Mouse (Mus musculus): ENCODE measurements at regions not wholly inside any gene's neighbourhood (a gene's known extent, or its start where the extent isn't known, plus 50 kb on each side); places are given as distances from the start of the nearest gene placed in this dataset.
"Not testable (repeated sequence)": the region's sequence is repeated elsewhere in the genome, so short reads cannot be mapped to it uniquely, and the experiment has no call there.

DNA sequence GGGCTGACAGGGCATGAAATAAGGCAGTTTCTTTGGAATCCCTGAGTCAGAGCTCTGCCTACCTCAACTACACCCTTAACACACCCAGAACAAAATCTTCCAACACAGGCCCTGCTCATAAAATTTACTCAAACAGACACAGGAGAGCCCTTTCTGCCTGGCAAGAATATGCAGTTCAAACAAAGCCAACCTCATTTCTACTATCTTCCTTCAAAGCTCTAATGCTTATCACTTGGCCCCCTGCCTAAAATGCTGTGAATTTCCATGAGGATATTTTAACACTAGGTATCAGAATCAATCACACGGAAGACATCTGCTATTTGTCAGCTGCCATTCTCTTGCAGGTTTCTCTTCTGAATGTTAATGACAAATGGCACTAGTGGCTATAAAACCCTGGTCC lies 314.3 kb upstream of the Klf6 start:
- no peak for DNase-seq

- DNase-seq, result no peak
Observed at GRCm38 (mm10) chr13:5548768-5549167, 312.5 kb upstream of the Klf6 start.

- DNase-seq, result no peak
Observed at GRCm38 (mm10) chr13:5549175-5549574, 312.1 kb upstream of the Klf6 start.

DNA sequence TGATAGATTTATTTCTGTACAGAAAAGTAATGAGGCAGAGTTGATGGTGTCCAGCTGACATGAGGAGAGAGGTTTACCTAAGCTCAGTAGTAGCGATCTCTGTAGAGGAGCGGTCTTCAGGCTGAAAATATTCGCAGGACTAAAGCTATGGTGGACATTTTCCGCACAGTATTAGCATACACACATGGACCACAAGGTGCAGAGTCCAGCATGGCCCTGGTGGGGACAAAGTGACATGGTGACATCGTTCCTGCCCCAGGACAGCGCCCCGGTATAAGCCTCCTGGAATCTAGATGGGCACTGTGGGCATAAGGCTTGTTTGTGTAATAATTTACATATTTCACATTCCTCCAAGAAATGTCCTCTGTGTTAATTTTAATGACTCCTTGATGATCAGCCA lies 311.5 kb upstream of the Klf6 start:
- DNase-seq, result no peak

- DNase-seq, result no peak
Observed at GRCm38 (mm10) chr13:5550354-5550753, 310.9 kb upstream of the Klf6 start.

GRCm38 (mm10) chr13:5551131-5551530 lies 310.2 kb upstream of the Klf6 start:
- no peak for DNase-seq

GRCm38 (mm10) chr13:5553461-5553860 lies 307.8 kb upstream of the Klf6 start:
- no peak for DNase-seq

DNA sequence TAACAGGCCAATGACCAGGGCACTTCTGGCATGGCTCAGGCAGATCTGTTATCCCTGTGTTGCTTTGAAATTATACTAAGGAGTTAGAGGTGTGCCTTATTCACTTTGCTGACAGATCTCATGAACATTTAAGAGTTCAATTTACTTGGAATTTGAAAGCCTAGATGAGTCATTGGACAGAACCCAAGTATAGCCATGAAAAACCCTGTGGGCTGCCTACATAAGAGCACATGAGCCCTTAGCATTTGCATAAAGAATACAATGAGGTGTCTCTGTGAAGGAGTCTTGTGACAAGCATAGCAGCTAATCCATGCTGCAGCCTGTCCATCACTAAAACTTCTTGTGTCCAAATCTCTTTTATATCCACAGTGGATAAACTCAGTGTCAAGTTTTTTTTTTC lies 303.2 kb upstream of the Klf6 start:
- DNase-seq, result no peak

- no peak for DNase-seq
Observed at GRCm38 (mm10) chr13:5566479-5566878, 294.8 kb upstream of the Klf6 start.

DNA sequence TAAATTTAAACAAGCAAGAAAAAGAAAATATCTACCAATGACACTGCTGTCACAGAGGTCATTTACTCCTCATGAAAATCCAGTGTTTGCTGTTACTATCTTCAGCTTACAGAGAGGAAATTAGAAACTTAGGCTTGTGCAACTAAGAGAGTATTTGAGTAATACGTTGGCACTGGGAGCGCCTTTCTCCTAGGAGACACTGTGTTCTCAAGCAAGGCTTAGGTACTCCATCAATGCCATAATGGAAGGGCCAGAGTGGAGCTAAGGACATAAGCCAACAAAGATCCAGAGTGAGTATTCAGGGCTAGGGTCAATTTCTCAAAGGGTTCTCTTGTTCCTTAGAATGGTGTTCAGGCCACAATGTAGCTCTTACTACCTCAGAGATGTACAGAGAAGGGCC lies 294.4 kb upstream of the Klf6 start:
- DNase-seq, result no peak

DNA sequence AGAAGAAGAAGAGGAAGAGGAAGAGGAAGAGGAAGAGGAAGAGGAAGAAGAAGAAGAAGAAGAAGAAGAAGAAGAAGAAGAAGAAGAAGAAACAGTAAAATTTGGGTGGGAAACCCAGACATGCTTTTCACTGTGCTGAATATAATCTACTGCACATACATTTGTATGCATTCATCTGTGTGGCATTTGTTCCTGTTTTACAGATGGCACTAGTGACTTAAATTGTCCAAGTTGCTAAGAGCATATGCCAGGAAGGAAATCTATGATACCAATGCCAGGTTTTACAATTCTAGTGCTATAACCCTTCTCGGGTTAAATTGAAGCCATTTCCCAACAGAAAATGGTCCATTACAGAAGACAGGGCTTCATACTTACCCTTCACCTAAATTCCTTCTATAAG lies 291.7 kb upstream of the Klf6 start:
- DNase-seq, result no peak

- DNase-seq, result no peak
Observed at GRCm38 (mm10) chr13:5570386-5570785, 290.9 kb upstream of the Klf6 start.

GRCm38 (mm10) chr13:5576568-5576967 lies 284.7 kb upstream of the Klf6 start:
- DNase-seq, result no peak

- not testable (repeated sequence) for DNase-seq
Observed at GRCm38 (mm10) chr13:5583681-5584080, 277.6 kb upstream of the Klf6 start.

- no peak for DNase-seq
Observed at GRCm38 (mm10) chr13:5587196-5587595, 274.1 kb upstream of the Klf6 start.

- DNase-seq, result no peak
Observed at GRCm38 (mm10) chr13:5591286-5591685, 270.0 kb upstream of the Klf6 start.

- no peak for DNase-seq
Observed at GRCm38 (mm10) chr13:5591837-5592555, 269.3 kb upstream of the Klf6 start.

DNA sequence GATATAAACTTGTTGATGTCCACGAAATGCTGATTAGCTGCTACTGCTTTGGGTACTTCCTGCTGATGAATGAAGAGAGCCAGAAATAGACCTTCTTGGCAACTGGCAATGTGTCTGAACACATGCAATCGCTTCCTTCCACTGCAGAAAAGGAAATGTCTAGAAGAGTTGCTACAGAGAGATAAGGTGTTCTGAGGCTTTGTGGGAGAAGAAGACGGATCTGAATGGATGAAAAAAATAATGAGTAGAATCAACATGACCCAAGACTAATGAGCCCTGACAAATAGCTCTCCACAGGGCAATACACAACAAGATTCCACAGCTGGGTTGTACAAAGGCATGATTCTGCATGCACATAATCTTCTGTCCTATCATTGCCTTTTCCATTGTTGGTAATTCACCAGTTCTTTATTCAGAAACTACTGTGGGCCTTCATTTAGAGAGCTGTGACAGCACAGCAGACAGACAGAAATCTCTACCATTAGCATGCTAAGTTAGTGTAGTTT lies 268.7 kb upstream of the Klf6 start:
- DNase-seq, result no peak

GRCm38 (mm10) chr13:5601648-5602047 lies 259.6 kb upstream of the Klf6 start:
- DNase-seq, result no peak

GRCm38 (mm10) chr13:5603905-5604596 lies 257.2 kb upstream of the Klf6 start:
- no peak for DNase-seq

- DNase-seq, result no peak
Observed at GRCm38 (mm10) chr13:5605418-5605817, 255.9 kb upstream of the Klf6 start.

- DNase-seq, result no peak
Observed at GRCm38 (mm10) chr13:5607462-5607861, 253.8 kb upstream of the Klf6 start.

- no peak for DNase-seq
Observed at GRCm38 (mm10) chr13:5614186-5614737, 247.0 kb upstream of the Klf6 start.

DNA sequence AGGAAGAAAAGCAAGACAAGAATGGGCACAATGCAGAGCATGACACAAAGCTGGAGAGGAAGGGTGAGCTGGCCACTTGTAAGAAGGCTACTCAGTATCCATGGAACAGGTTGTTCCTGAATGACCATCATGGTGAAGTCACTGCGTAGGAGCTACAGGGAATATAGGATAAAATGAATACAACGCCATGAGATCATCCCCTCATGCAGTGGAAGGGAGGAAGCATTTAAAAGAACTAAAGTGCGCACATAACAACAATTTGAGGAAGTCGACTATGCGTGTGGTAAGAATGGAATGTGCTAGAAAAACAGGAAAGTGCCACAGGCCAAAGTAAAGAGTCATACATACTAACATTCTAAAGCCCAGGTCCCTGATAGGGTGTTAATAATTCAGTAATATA lies 246.4 kb upstream of the Klf6 start:
- no peak for DNase-seq
